Mouse (Mus musculus): ENCODE results near the gene Gm45716. TPM values are rescaled to one million over a fixed set of nuclear protein-coding genes. Genes with fewer than 3 reads are reported as not detected.

Gm45716 gene
- polyA plus RNA-seq, 1 experiment: 1.3 TPM

DNA sequence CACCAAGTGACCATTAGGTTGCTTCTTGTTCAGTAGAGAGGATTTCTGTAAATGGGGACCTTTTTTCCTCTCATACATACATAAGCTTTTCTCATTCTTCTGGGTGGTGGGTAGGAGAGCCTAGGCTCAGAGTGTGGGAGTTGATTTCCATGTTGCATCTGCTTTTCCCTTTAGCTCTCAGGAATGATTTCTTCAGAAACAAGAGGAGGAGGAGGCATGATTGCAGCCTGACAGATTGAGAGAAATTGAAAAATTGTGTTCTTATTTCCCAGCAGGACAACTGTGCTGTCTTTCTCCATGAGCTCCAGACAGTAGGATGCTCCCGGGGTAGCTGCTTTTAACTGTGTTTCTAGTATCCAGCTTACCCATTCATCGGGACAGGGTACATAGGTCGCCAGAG is 67.1 kb downstream of the Gm45716 start:
- H3K4me1 ChIP-seq (ENCODE audit: control insufficient read depth, insufficient read depth, low read length): peaks cover 16% of the 10 kb centered on the region
- no peak for DNase-seq
- no peak for TF ChIP-seq CTCF (IDR thresholded peaks at IDR 0.05; ENCODE audit: insufficient read depth, low read length)
- TF ChIP-seq POLR2A (IDR thresholded peaks at IDR 0.05; ENCODE audit: borderline replicate concordance, extremely low read depth, low read depth, low read length): no peak
- H3K4me3 ChIP-seq (replicated peaks; ENCODE audit: extremely low read depth, low read depth, low read length): no peak overlapping the region
- 97% methylated on average over 3 of the region's 3 CpGs for WGBS

DNA sequence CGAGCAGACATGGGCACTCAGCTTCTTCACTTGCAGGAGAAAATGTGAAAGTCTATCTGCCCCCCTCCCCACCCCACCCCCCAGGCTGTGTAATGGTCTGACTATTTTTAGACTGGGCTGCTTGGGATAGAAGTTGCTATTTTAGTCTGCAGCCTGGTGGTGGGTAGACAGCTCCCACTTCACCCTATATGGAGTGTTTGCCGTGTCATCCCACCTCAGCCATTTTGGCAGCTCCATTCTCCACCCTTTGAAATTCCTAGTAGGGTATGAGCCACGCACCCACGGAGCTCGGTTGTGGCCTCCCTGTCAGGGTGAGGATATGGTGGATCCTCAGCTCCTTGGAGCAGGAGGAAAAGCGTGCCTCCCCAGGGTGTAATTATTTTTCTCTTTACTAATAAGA is 68.2 kb downstream of the Gm45716 start:
- TF ChIP-seq CTCF (IDR thresholded peaks at IDR 0.05; ENCODE audit: insufficient read depth, low read length): no peak
- no peak for TF ChIP-seq POLR2A (IDR thresholded peaks at IDR 0.05; ENCODE audit: borderline replicate concordance, extremely low read depth, low read depth, low read length)
- Histone ChIP-seq H3K4me3 (replicated peaks; ENCODE audit: extremely low read depth, low read depth, low read length) (no peak overlapping the region), H3K4me1 (ENCODE audit: control insufficient read depth, insufficient read depth, low read length) (peaks cover 17% of the 10 kb centered on the region)
- WGBS: 56% methylated on average over 6 of the region's 6 CpGs
- no peak for DNase-seq

GRCm38 (mm10) chr11:90256833-90257525 is 69.5 kb downstream of the Gm45716 start:
- WGBS: 54% methylated on average over 16 of the region's 16 CpGs
- TF ChIP-seq POLR2A (IDR thresholded peaks at IDR 0.05; ENCODE audit: borderline replicate concordance, extremely low read depth, low read depth, low read length) (no peak), CTCF (IDR thresholded peaks at IDR 0.05; ENCODE audit: insufficient read depth, low read length) (no peak)

GRCm38 (mm10) chr11:90258321-90258927 is 70.9 kb downstream of the Gm45716 start:
- 61% methylated on average over 10 of the region's 10 CpGs for WGBS
- peaks cover 2% of the 10 kb centered on the region for H3K4me1 ChIP-seq (ENCODE audit: control insufficient read depth, insufficient read depth, low read length)
- no peak for TF ChIP-seq POLR2A (IDR thresholded peaks at IDR 0.05; ENCODE audit: borderline replicate concordance, extremely low read depth, low read depth, low read length)
- no peak for TF ChIP-seq CTCF (IDR thresholded peaks at IDR 0.05; ENCODE audit: insufficient read depth, low read length)
- DNase-seq: no peak
- no peak overlapping the region for H3K4me3 ChIP-seq (replicated peaks; ENCODE audit: extremely low read depth, low read depth, low read length)

More at GRCm38 (mm10) chr11:90256833-90257525, 69.5 kb downstream of the Gm45716 start:
- Histone ChIP-seq H3K4me3 (replicated peaks; ENCODE audit: extremely low read depth, low read depth, low read length) (no peak overlapping the region), H3K4me1 (ENCODE audit: control insufficient read depth, insufficient read depth, low read length) (peaks cover 9% of the 10 kb centered on the region)
- DNase-seq: no peak

DNA sequence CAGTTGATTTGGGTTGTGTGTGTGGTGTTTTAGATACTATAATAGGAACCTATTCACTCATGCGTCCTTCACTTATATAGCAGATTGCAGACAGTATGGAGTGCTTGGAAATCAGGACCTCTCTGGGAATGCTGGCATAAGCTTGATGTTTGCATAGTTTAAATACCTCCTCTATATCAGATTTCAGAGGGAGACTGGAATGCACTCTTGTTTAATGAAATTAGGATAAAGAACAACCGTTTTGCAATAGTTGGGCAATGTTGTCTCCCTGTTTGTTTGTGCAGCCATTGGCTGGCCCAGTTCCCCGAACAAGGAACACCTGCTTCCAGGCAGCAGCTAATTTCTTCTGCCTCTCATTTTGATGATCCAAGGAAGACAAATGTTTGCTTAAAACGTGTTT is 71.6 kb downstream of the Gm45716 start:
- no peak for DNase-seq
- TF ChIP-seq CTCF (IDR thresholded peaks at IDR 0.05; ENCODE audit: insufficient read depth, low read length): no peak
- no peak for TF ChIP-seq POLR2A (IDR thresholded peaks at IDR 0.05; ENCODE audit: borderline replicate concordance, extremely low read depth, low read depth, low read length)
- WGBS: 31% methylated on average over 4 of the region's 4 CpGs
- no peak overlapping the region for H3K4me3 ChIP-seq (replicated peaks; ENCODE audit: extremely low read depth, low read depth, low read length)
- H3K4me1 ChIP-seq (ENCODE audit: control insufficient read depth, insufficient read depth, low read length): peaks cover 2% of the 10 kb centered on the region

- Histone ChIP-seq H3K4me3 (replicated peaks; ENCODE audit: extremely low read depth, low read depth, low read length) (no peak overlapping the region), H3K4me1 (ENCODE audit: control insufficient read depth, insufficient read depth, low read length) (peaks cover 2% of the 10 kb centered on the region)
- no peak for TF ChIP-seq CTCF (IDR thresholded peaks at IDR 0.05; ENCODE audit: insufficient read depth, low read length)
- no peak for TF ChIP-seq POLR2A (IDR thresholded peaks at IDR 0.05; ENCODE audit: borderline replicate concordance, extremely low read depth, low read depth, low read length)
- WGBS: 76% methylated on average over 9 of the region's 9 CpGs
- DNase-seq: no peak
These were observed 72.3 kb downstream of the Gm45716 start for GRCm38 (mm10) chr11:90259826-90260225.

DNA sequence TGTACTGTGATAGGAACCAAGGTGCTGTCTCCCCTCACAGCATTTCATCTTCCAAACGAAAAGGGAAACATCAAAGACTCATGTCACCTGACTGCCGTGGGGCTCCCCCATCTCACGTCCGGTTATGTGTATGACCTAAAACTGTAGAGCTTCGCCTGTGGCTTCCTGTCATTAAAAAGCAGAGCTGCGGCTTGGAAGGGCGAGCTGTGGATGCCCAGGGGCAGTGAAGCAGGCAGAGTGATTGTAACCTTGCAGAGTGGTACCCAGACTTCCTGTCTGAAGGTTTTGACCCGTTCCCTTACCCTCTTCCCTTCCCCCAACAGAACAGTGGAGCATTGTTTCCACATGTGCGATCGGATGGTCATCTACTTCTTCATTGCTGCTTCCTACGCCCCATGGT is 76.7 kb downstream of the Gm45716 start:
- H3K4me1 ChIP-seq (ENCODE audit: control insufficient read depth, insufficient read depth, low read length): peaks cover 2% of the 10 kb centered on the region; the same call in 1 of the 2 replicates
- H3K4me3 ChIP-seq (replicated peaks; ENCODE audit: extremely low read depth, low read depth, low read length): no peak overlapping the region
- TF ChIP-seq POLR2A (IDR thresholded peaks at IDR 0.05; ENCODE audit: borderline replicate concordance, extremely low read depth, low read depth, low read length) (no peak), CTCF (IDR thresholded peaks at IDR 0.05; ENCODE audit: insufficient read depth, low read length) (no peak)
- WGBS: 76% methylated on average over 11 of the region's 11 CpGs
- no peak for DNase-seq

- no peaks in the 10 kb centered on the region for H3K4me1 ChIP-seq (ENCODE audit: control insufficient read depth, insufficient read depth, low read length)
- 85% methylated on average over 7 of the region's 7 CpGs for WGBS
- no peak for DNase-seq
- no peak for TF ChIP-seq POLR2A (IDR thresholded peaks at IDR 0.05; ENCODE audit: borderline replicate concordance, extremely low read depth, low read depth, low read length)
- TF ChIP-seq CTCF (IDR thresholded peaks at IDR 0.05; ENCODE audit: insufficient read depth, low read length): no peak
- H3K4me3 ChIP-seq (replicated peaks; ENCODE audit: extremely low read depth, low read depth, low read length): no peak overlapping the region
These were observed 78.1 kb downstream of the Gm45716 start for GRCm38 (mm10) chr11:90265581-90265980.

DNA sequence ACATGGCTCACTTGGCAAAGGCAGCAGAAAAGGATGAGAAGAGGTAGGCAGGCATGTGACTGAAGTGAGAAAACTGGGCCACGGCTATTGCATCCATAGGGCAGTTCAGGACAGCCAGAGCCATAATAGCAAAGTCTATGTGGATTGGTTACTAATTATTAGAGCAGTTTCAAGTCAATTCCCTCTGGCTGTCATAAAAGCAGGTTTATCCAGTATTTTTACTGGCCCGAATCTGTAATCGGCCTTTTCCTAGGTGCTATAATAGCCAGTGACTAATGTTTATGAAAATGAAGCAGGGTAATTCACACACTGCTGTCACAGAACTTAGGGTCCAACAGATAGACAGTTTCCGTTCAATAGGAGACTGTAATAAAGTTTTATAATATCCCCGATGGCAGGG is 81.5 kb downstream of the Gm45716 start:
- DNase-seq: no peak
- TF ChIP-seq POLR2A (IDR thresholded peaks at IDR 0.05; ENCODE audit: borderline replicate concordance, extremely low read depth, low read depth, low read length) (no peak), CTCF (IDR thresholded peaks at IDR 0.05; ENCODE audit: insufficient read depth, low read length) (no peak)
- H3K4me1 ChIP-seq (ENCODE audit: control insufficient read depth, insufficient read depth, low read length): no peaks in the 10 kb centered on the region
- H3K4me3 ChIP-seq (replicated peaks; ENCODE audit: extremely low read depth, low read depth, low read length): no peak overlapping the region
- WGBS: 75% methylated on average over 5 of the region's 5 CpGs

Data from lung, adult 2 months (tissue).